26 mouse cellular contexts compared by ENCODE assay signal in genomic region chr5:97817485-97817884, GRCm38 (mm10).
"Had no signal": no experiment of that assay in that cellular context is flagged by ENCODE, and none has a peak within 500 bp of the region (broad histone marks: within the 10 kb centered on the region; RNA-seq: fewer than 3 reads in every experiment).

No protein-coding gene starts in this region.

- H3K9me3 ChIP-seq: heart, embryonic 15.5 days; hindbrain, embryonic 10.5 days; hindbrain, embryonic 12.5 days; intestine, embryonic 15.5 days; limb, embryonic 10.5 days; limb, embryonic 12.5 days; liver, embryonic 13.5 days had no signal

- H3K4me2 ChIP-seq: heart, embryonic 11.5 days; heart, embryonic 13.5 days; heart, embryonic 15.5 days; hindbrain, embryonic 12.5 days; hindbrain, embryonic 14.5 days; intestine, embryonic 15.5 days; limb, embryonic 12.5 days; liver, embryonic 11.5 days; liver, embryonic 13.5 days had no signal

- H3K27ac ChIP-seq: gastrocnemius, adult 2 months; heart, adult 2 months; heart, embryonic 13.5 days; heart, embryonic 15.5 days; hindbrain, embryonic 10.5 days; hindbrain, embryonic 12.5 days; hindbrain, embryonic 14.5 days; intestine, embryonic 15.5 days; layer of hippocampus, adult 2 months; left cerebral cortex, adult 2 months; limb, embryonic 10.5 days; limb, embryonic 12.5 days; liver, embryonic 13.5 days had no signal

- DNase-seq: gastrocnemius, adult 2 months; gastrocnemius, postnatal 10 days; gastrocnemius, postnatal 25 days; heart, adult 2 months; kidney, adult 18-20 months; kidney, adult 8-10 months; kidney, postnatal 10 days; kidney, postnatal 25 days; kidney, postnatal 4 days; liver; liver, embryonic 13.5 days had no signal

- H3K9ac ChIP-seq: heart, embryonic 13.5 days; heart, embryonic 15.5 days; hindbrain, embryonic 12.5 days; hindbrain, embryonic 14.5 days; intestine, embryonic 15.5 days; limb, embryonic 12.5 days; liver, embryonic 13.5 days had no signal

- H3K4me1 ChIP-seq: heart, embryonic 13.5 days; heart, embryonic 15.5 days; hindbrain, embryonic 10.5 days; hindbrain, embryonic 12.5 days; intestine, embryonic 15.5 days; limb, embryonic 10.5 days; limb, embryonic 12.5 days; liver, embryonic 13.5 days had no signal

- ATAC-seq: hindbrain, embryonic 16.5 days; inflammation-experienced regulatory T-cells, adult 6 months; intestine, embryonic 15.5 days; intestine, postnatal 0 days had no signal

- H3K27me3 ChIP-seq: heart, embryonic 13.5 days; heart, embryonic 15.5 days; hindbrain, embryonic 12.5 days; intestine, embryonic 15.5 days; limb, embryonic 12.5 days; liver, embryonic 13.5 days had no signal

- H3K36me3 ChIP-seq: heart, embryonic 13.5 days; heart, embryonic 15.5 days; hindbrain, embryonic 10.5 days; hindbrain, embryonic 12.5 days; intestine, embryonic 15.5 days; limb, embryonic 10.5 days; limb, embryonic 12.5 days; liver, embryonic 13.5 days had no signal

- H3K4me3 ChIP-seq: gastrocnemius, adult 2 months; heart, adult 2 months; heart, embryonic 13.5 days; heart, embryonic 15.5 days; hindbrain, embryonic 10.5 days; hindbrain, embryonic 12.5 days; intestine, embryonic 15.5 days; layer of hippocampus, adult 2 months; left cerebral cortex, adult 2 months; limb, embryonic 10.5 days; limb, embryonic 12.5 days; liver, embryonic 13.5 days had no signal
